8 mouse cellular contexts compared by ENCODE assay signal in the genomic region with DNA sequence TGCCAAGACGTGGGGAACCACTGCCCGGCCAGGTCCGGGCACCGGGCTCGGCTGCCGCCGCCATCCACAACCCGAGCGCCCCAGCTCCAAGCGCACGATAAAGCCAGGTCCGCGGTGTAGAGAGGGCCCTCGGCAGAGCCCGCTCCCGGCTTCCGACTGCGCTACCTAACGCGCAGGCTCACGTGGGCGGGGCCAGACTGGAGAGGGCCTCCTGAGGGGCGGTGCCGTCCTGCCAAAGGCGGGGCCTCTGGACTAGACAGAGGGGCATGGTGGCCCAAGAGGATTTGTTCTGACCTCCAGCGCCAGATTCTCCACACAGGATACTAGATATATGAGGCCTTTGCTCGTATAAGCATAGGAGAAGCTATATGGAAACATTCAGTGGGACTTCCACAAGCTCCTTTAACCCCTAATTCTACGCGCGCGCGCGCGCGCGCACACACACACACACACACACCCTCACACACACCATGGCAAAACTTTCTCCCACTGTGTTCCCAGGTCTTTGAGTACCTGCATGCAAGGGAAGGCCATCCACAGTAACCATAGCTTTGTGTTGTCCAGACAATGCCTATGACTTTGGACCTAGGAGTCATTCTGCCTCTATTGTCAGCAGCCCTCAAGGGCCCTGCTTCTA. TPM values are rescaled to one million over a fixed set of nuclear protein-coding genes. Genes with fewer than 3 reads are reported as not detected.
A peak's percentile ranks its signal among the peaks of the same experiment; 100 is the strongest.
DNase-seq lines count a peak whose midpoint lies in the region; ATAC-seq lines count a peak whose summit lies in the region.

No protein-coding gene starts in this region.

- 12% methylated on average over 36 of the region's 36 CpGs for WGBS in intestine, embryonic 16.5 days

- peak overlapping the region; percentile 19; the same call in 1 of the 2 replicates for H3K27ac ChIP-seq in intestine, embryonic 16.5 days (ENCODE audit: low read length)

- H3K9ac ChIP-seq in intestine, embryonic 16.5 days (ENCODE audit: low read depth, low read length) = peak overlapping the region; percentile 96

- peak; percentile 98 for ATAC-seq in intestine, embryonic 16.5 days

- peak; percentile 96 for DNase-seq in adrenal gland, adult 2 months
- peak; percentile 96 for DNase-seq in embryo, embryonic 11 days
- DNase-seq in gastrocnemius, postnatal 36 days = peak; percentile 84 to 88
- peak; percentile 89 to 93 for DNase-seq in left cerebral cortex, postnatal 25 days (ENCODE audit: low spot score in 2 of 2)
- DNase-seq in mesoderm, embryonic 11.5 days (ENCODE audit: low read depth, low spot score) = peak; percentile 91
- DNase-seq in right cerebral cortex, postnatal 36 days (ENCODE audit: low spot score in 2 of 2) = peak; percentile 87 to 88
- DNase-seq in urinary bladder, postnatal 4 days (ENCODE audit: low spot score in 2 of 2) = peak; percentile 84 to 95

- no peaks in the 10 kb centered on the region for H3K9me3 ChIP-seq in intestine, embryonic 16.5 days (ENCODE audit: control insufficient read depth, low read length)

- H3K4me3 ChIP-seq in intestine, embryonic 16.5 days (ENCODE audit: low read length) = peak overlapping the region; percentile 92

- peaks cover 12% of the 10 kb centered on the region for H3K4me1 ChIP-seq in intestine, embryonic 16.5 days (ENCODE audit: control insufficient read depth, insufficient read depth, low read length)

- intact Hi-C loops in gastrocnemius, postnatal 36 days (cut with DNase I) = no loop called here
- intact Hi-C loops in left cerebral cortex, postnatal 25 days (cut with DNase I) = no loop called here

- peaks cover 5% of the 10 kb centered on the region; the same call in 1 of the 2 replicates for H3K36me3 ChIP-seq in intestine, embryonic 16.5 days (ENCODE audit: control insufficient read depth, insufficient read depth, low read length)

- peak overlapping the region; percentile 86 for H3K4me2 ChIP-seq in intestine, embryonic 16.5 days (ENCODE audit: low read depth, low read length)

- H3K27me3 ChIP-seq in intestine, embryonic 16.5 days (replicated peaks; ENCODE audit: control insufficient read depth, insufficient read depth, low read length) = no peaks in the 10 kb centered on the region

RNA-seq across cellular contexts. Expression of a gene that starts 0.6 kb away (rescaled TPM):
- total RNA-seq in adrenal gland, adult 2 months (2021) = 10 to 100 TPM; 15.5 to 16.3 TPM
- polyA plus RNA-seq in adrenal gland, adult 2 months (2012; rRNA removed) = 41.7 and 42.6 TPM in 2 replicates
- 1 to 10 TPM; 7.2 to 8.9 TPM for total RNA-seq in gastrocnemius, postnatal 36 days (2021)
- 11.3 and 11.9 TPM in 2 replicates for polyA plus RNA-seq in intestine, embryonic 16.5 days (2015; fragmentation: Nextera tagmentation; extraction: Ambion mirVana)
- total RNA-seq in left cerebral cortex, postnatal 25 days (2021) = 10 to 100 TPM; 11.4 to 15.0 TPM

RNA-seq across cellular contexts. Expression of a gene that starts 8.7 kb away (rescaled TPM):
- total RNA-seq in adrenal gland, adult 2 months (2021) = 10 to 100 TPM; 13.6 to 20.7 TPM
- 20.8 and 22.0 TPM in 2 replicates for polyA plus RNA-seq in adrenal gland, adult 2 months (2012; rRNA removed)
- total RNA-seq in gastrocnemius, postnatal 36 days (2021) = 1 to 10 TPM; 4.6 to 7.3 TPM
- 11.3 and 14.0 TPM in 2 replicates for polyA plus RNA-seq in intestine, embryonic 16.5 days (2015; fragmentation: Nextera tagmentation; extraction: Ambion mirVana)
- total RNA-seq in left cerebral cortex, postnatal 25 days (2021) = 10 to 100 TPM; 46.9 to 57.7 TPM

RNA-seq across cellular contexts. Expression of a gene that starts 14.6 kb away (rescaled TPM):
- total RNA-seq in adrenal gland, adult 2 months (2021) = under 1 TPM; 0.21 to 0.81 TPM
- 0.21 and 0.85 TPM in 2 replicates for polyA plus RNA-seq in adrenal gland, adult 2 months (2012; rRNA removed)
- not detected for total RNA-seq in gastrocnemius, postnatal 36 days (2021)
- polyA plus RNA-seq in intestine, embryonic 16.5 days (2015; fragmentation: Nextera tagmentation; extraction: Ambion mirVana) = 8.0 and 9.7 TPM in 2 replicates
- total RNA-seq in left cerebral cortex, postnatal 25 days (2021) = 1 to 10 TPM; 1.3 to 1.5 TPM

RNA-seq across cellular contexts. Expression of a gene that starts 31.2 kb away (rescaled TPM):
- 10 to 100 TPM; 25.7 to 28.5 TPM for total RNA-seq in adrenal gland, adult 2 months (2021)
- 50.2 and 61.8 TPM in 2 replicates for polyA plus RNA-seq in adrenal gland, adult 2 months (2012; rRNA removed)
- 1 to 10 TPM; 6.6 to 6.7 TPM for total RNA-seq in gastrocnemius, postnatal 36 days (2021)
- polyA plus RNA-seq in intestine, embryonic 16.5 days (2015; fragmentation: Nextera tagmentation; extraction: Ambion mirVana) = 31.7 and 31.9 TPM in 2 replicates
- 10 to 100 TPM; 37.4 to 42.1 TPM for total RNA-seq in left cerebral cortex, postnatal 25 days (2021)

RNA-seq across cellular contexts. Expression of a gene that starts 31.2 kb away (rescaled TPM):
- total RNA-seq in adrenal gland, adult 2 months (2021) = 10 to 100 TPM; 86.4 to 87.1 TPM
- 72.8 and 87.2 TPM in 2 replicates for polyA plus RNA-seq in adrenal gland, adult 2 months (2012; rRNA removed)
- 10 to 100 TPM; 11.1 to 13.1 TPM for total RNA-seq in gastrocnemius, postnatal 36 days (2021)
- 75.7 and 85.1 TPM in 2 replicates for polyA plus RNA-seq in intestine, embryonic 16.5 days (2015; fragmentation: Nextera tagmentation; extraction: Ambion mirVana)
- 10 to 100 TPM; 98.6 to 99.1 TPM for total RNA-seq in left cerebral cortex, postnatal 25 days (2021)

Comparison
In these comparisons a context has a peak if more than half of its experiments do, and no peak if none do; other contexts are left out.
1. Peak in every context shown above with its lines: DNase-seq, ATAC-seq, H3K4me3 ChIP-seq and H3K27ac ChIP-seq.